Mouse (Mus musculus) erythroblast, embryonic 14.5 days (primary cell): ENCODE results near the gene Ahnak.

Experiments
- GATA1 ChIP-seq: IDR thresholded peaks from 2 replicates; pipeline ENCODE4 v1.6.1; 2012; ENCODE audit warnings: low read length, inconsistent platforms, mixed read lengths
- TAL1 ChIP-seq: IDR thresholded peaks from 3 replicates; pipeline ENCODE4 v1.6.1; 2012; ENCODE audit warnings: low read length, inconsistent platforms, mixed read lengths

DNA sequence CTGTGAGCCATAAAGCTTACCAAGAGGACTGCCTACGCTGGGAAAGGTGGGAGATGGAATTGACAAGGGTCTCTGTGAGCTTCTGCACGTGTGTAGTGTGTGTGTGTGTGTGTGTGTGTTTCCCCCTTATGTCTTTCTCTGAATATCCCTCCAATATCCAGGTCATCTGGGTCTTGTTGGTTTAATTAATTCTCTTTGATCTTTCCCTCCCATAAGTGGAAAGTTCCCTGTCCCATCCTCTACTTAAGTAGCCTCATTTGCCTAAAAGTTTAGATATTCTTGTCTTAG lies 4.5 kb downstream of the Ahnak start:
- TF ChIP-seq GATA1 (no peak), TAL1 (no peak)
